Mouse (Mus musculus): ENCODE measurements at regions not wholly inside any gene's neighbourhood (a gene's known extent, or its start where the extent isn't known, plus 50 kb on each side); places are given as distances from the start of the nearest gene placed in this dataset.

- H3K4me3 ChIP-seq (replicated peaks): no peak overlapping the region
- no peaks in the 10 kb centered on the region for H3K4me1 ChIP-seq (ENCODE audit: control insufficient read depth)
- TF ChIP-seq TAL1 (IDR thresholded peaks at IDR 0.05; ENCODE audit: low read length) (no peak), GATA1 (IDR thresholded peaks at IDR 0.05; ENCODE audit: low read length) (no peak)
- no peaks in the 10 kb centered on the region for H3K27me3 ChIP-seq (ENCODE audit: control insufficient read depth)
- H3K36me3 ChIP-seq (ENCODE audit: control insufficient read depth): no peaks in the 10 kb centered on the region
- no peaks in the 10 kb centered on the region for H3K9me3 ChIP-seq (ENCODE audit: control insufficient read depth, low read length)
Measured at GRCm38 (mm10) chr13:83074219-83074965, 429.4 kb upstream of the Mef2c start.

- TF ChIP-seq TAL1 (IDR thresholded peaks at IDR 0.05; ENCODE audit: low read length) (no peak), GATA1 (IDR thresholded peaks at IDR 0.05; ENCODE audit: low read length) (no peak)
Measured at GRCm38 (mm10) chr13:83075320-83075877, 428.4 kb upstream of the Mef2c start.

GRCm38 (mm10) chr13:83076611-83077010 lies 427.2 kb upstream of the Mef2c start:
- Histone ChIP-seq H3K36me3 (ENCODE audit: control insufficient read depth) (no peaks in the 10 kb centered on the region), H3K4me1 (ENCODE audit: control insufficient read depth) (no peaks in the 10 kb centered on the region), H3K9me3 (ENCODE audit: control insufficient read depth, low read length) (no peaks in the 10 kb centered on the region), H3K4me3 (replicated peaks) (no peak overlapping the region), H3K27me3 (ENCODE audit: control insufficient read depth) (no peaks in the 10 kb centered on the region)
- no peak for TF ChIP-seq TAL1 (IDR thresholded peaks at IDR 0.05; ENCODE audit: low read length)
- TF ChIP-seq GATA1 (IDR thresholded peaks at IDR 0.05; ENCODE audit: low read length): no peak

More at GRCm38 (mm10) chr13:83075320-83075877, 428.4 kb upstream of the Mef2c start:
- H3K27me3 ChIP-seq (ENCODE audit: control insufficient read depth): no peaks in the 10 kb centered on the region
- H3K9me3 ChIP-seq (ENCODE audit: control insufficient read depth, low read length): no peaks in the 10 kb centered on the region
- H3K4me3 ChIP-seq (replicated peaks): no peak overlapping the region
- H3K36me3 ChIP-seq (ENCODE audit: control insufficient read depth): no peaks in the 10 kb centered on the region
- H3K4me1 ChIP-seq (ENCODE audit: control insufficient read depth): no peaks in the 10 kb centered on the region

- TF ChIP-seq TAL1 (IDR thresholded peaks at IDR 0.05; ENCODE audit: low read length) (no peak), GATA1 (IDR thresholded peaks at IDR 0.05; ENCODE audit: low read length) (no peak)
- Histone ChIP-seq H3K27me3 (ENCODE audit: control insufficient read depth) (no peaks in the 10 kb centered on the region), H3K36me3 (ENCODE audit: control insufficient read depth) (no peaks in the 10 kb centered on the region), H3K4me3 (replicated peaks) (no peak overlapping the region), H3K9me3 (ENCODE audit: control insufficient read depth, low read length) (no peaks in the 10 kb centered on the region), H3K4me1 (ENCODE audit: control insufficient read depth) (no peaks in the 10 kb centered on the region)
Measured at GRCm38 (mm10) chr13:83077085-83077484, 426.7 kb upstream of the Mef2c start.

- Histone ChIP-seq H3K27me3 (ENCODE audit: control insufficient read depth) (no peaks in the 10 kb centered on the region), H3K4me1 (ENCODE audit: control insufficient read depth) (no peaks in the 10 kb centered on the region), H3K9me3 (ENCODE audit: control insufficient read depth, low read length) (no peaks in the 10 kb centered on the region), H3K36me3 (ENCODE audit: control insufficient read depth) (no peaks in the 10 kb centered on the region), H3K4me3 (replicated peaks) (no peak overlapping the region)
- TF ChIP-seq GATA1 (IDR thresholded peaks at IDR 0.05; ENCODE audit: low read length): no peak
- no peak for TF ChIP-seq TAL1 (IDR thresholded peaks at IDR 0.05; ENCODE audit: low read length)
Measured at GRCm38 (mm10) chr13:83079291-83079690, 424.5 kb upstream of the Mef2c start.

- TF ChIP-seq GATA1 (IDR thresholded peaks at IDR 0.05; ENCODE audit: low read length): no peak
- TF ChIP-seq TAL1 (IDR thresholded peaks at IDR 0.05; ENCODE audit: low read length): no peak
- H3K36me3 ChIP-seq (ENCODE audit: control insufficient read depth): no peaks in the 10 kb centered on the region
- no peak overlapping the region for H3K4me3 ChIP-seq (replicated peaks)
- H3K27me3 ChIP-seq (ENCODE audit: control insufficient read depth): no peaks in the 10 kb centered on the region
- H3K4me1 ChIP-seq (ENCODE audit: control insufficient read depth): no peaks in the 10 kb centered on the region
- H3K9me3 ChIP-seq (ENCODE audit: control insufficient read depth, low read length): no peaks in the 10 kb centered on the region
Measured at GRCm38 (mm10) chr13:83084948-83085347, 418.9 kb upstream of the Mef2c start.

GRCm38 (mm10) chr13:83099908-83100307 lies 403.9 kb upstream of the Mef2c start:
- no peaks in the 10 kb centered on the region for H3K36me3 ChIP-seq (ENCODE audit: control insufficient read depth)
- H3K4me3 ChIP-seq (replicated peaks): no peak overlapping the region

GRCm38 (mm10) chr13:83110610-83111009 lies 393.2 kb upstream of the Mef2c start:
- Histone ChIP-seq H3K4me1 (ENCODE audit: control insufficient read depth) (no peaks in the 10 kb centered on the region), H3K27me3 (ENCODE audit: control insufficient read depth) (no peaks in the 10 kb centered on the region), H3K9me3 (ENCODE audit: control insufficient read depth, low read length) (no peaks in the 10 kb centered on the region), H3K4me3 (replicated peaks) (no peak overlapping the region), H3K36me3 (ENCODE audit: control insufficient read depth) (no peaks in the 10 kb centered on the region)
- TF ChIP-seq TAL1 (IDR thresholded peaks at IDR 0.05; ENCODE audit: low read length): no peak
- no peak for TF ChIP-seq GATA1 (IDR thresholded peaks at IDR 0.05; ENCODE audit: low read length)

More at GRCm38 (mm10) chr13:83099908-83100307, 403.9 kb upstream of the Mef2c start:
- H3K9me3 ChIP-seq (ENCODE audit: control insufficient read depth, low read length): no peaks in the 10 kb centered on the region
- no peaks in the 10 kb centered on the region for H3K27me3 ChIP-seq (ENCODE audit: control insufficient read depth)
- no peaks in the 10 kb centered on the region for H3K4me1 ChIP-seq (ENCODE audit: control insufficient read depth)
- TF ChIP-seq TAL1 (IDR thresholded peaks at IDR 0.05; ENCODE audit: low read length): no peak
- TF ChIP-seq GATA1 (IDR thresholded peaks at IDR 0.05; ENCODE audit: low read length): no peak

- TF ChIP-seq GATA1 (IDR thresholded peaks at IDR 0.05; ENCODE audit: low read length) (no peak), TAL1 (IDR thresholded peaks at IDR 0.05; ENCODE audit: low read length) (no peak)
- no peaks in the 10 kb centered on the region for H3K9me3 ChIP-seq (ENCODE audit: control insufficient read depth, low read length)
- H3K36me3 ChIP-seq (ENCODE audit: control insufficient read depth): no peaks in the 10 kb centered on the region
- no peaks in the 10 kb centered on the region for H3K4me1 ChIP-seq (ENCODE audit: control insufficient read depth)
- H3K27me3 ChIP-seq (ENCODE audit: control insufficient read depth): no peaks in the 10 kb centered on the region
- H3K4me3 ChIP-seq (replicated peaks): no peak overlapping the region
Measured at GRCm38 (mm10) chr13:83111503-83111902, 392.3 kb upstream of the Mef2c start.
